Mouse (Mus musculus) left cerebral cortex, adult 2 months (tissue): ENCODE results near the gene 1700008O03Rik. TPM values are rescaled to one million over a fixed set of nuclear protein-coding genes. Genes with fewer than 3 reads are reported as not detected.

Source experiments
- DNase-seq, 2 experiments: peaks; one replicate each; pipeline ENCODE4 v3.0.0; 2021 to 2022; ENCODE audit warnings: low spot score in 2 of 2, mixed read lengths in 1 of 2; ENCODE audit errors: extremely low spot score in 1 of 2
- H3K27ac ChIP-seq: fragments of 200-600 bp; 2 replicates; pipeline ENCODE4 v1.8.1; 2022
- H3K4me3 ChIP-seq: fragments of 200-600 bp; 2 replicates; pipeline ENCODE4 v1.8.1; 2022
- CTCF ChIP-seq: fragments of 200-600 bp; IDR thresholded peaks from 2 replicates; pipeline ENCODE4 v1.8.1; 2022; ENCODE audit warnings: antibody characterized with exemption, mild to moderate bottlenecking, moderate library complexity
- intact Hi-C: fragments of 180-260 bp; cut with DNase I; formaldehyde crosslinking; loops from one replicate; pipeline ENCODE4 v1.15.1; 2025
- total RNA-seq, 2 experiments: library from RNA; stranded (reverse); gene quantifications; 2 replicates each; pipeline ENCODE4 v1.2.3; 2021

The 1700008O03Rik gene
- total RNA-seq, 2 experiments from 2014 or later: 1.5 to 2.7 TPM

GRCm38 (mm10) chr7:44405346-44406014 is 19.9 kb upstream of the 1700008O03Rik start:
- no peak for TF ChIP-seq CTCF
- peak overlapping the region; percentile 86 for H3K27ac ChIP-seq
- intact Hi-C loops: loop anchor here (2.0 kb wide), 1 partner anchor 23 kb away; the partner anchor contains the start of gene Lrrc4b
- peak; percentile 91 to 95 for DNase-seq
- H3K4me3 ChIP-seq: peak overlapping the region; percentile 39

GRCm38 (mm10) chr7:44401673-44402072 is 16.1 kb upstream of the 1700008O03Rik start:
- TF ChIP-seq CTCF: no peak
- intact Hi-C loops: no loop called here
- no peak for DNase-seq
- no peak overlapping the region for H3K27ac ChIP-seq
- no peak overlapping the region for H3K4me3 ChIP-seq

- peak; percentile 42 to 54 for DNase-seq
- Histone ChIP-seq H3K4me3 (no peak overlapping the region), H3K27ac (no peak overlapping the region)
- intact Hi-C loops: no loop called here
- peak; percentile 63 for TF ChIP-seq CTCF
Observed at GRCm38 (mm10) chr7:44398570-44398969, 12.9 kb upstream of the 1700008O03Rik start.

DNA sequence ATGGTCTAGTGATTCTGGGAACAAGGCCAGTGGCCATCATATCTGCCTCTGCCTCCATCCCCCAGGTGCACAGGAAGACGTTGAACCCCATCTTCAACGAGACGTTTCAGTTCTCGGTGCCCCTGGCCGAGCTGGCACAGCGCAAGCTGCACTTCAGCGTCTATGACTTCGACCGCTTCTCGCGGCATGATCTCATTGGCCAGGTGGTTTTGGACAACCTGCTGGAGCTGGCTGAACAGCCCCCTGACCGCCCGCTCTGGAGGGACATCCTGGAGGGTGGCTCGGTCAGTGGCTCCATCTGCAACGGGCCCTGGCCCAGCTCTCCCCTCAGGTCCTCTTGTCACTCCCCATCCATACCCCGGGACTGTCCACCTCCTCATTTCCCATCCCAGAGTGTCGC is 7.7 kb upstream of the 1700008O03Rik start:
- no peak for DNase-seq
- intact Hi-C loops: no loop called here
- Histone ChIP-seq H3K4me3 (no peak overlapping the region), H3K27ac (no peak overlapping the region)
- TF ChIP-seq CTCF: no peak

- Histone ChIP-seq H3K27ac (no peak overlapping the region), H3K4me3 (no peak overlapping the region)
- TF ChIP-seq CTCF: no peak
- intact Hi-C loops: no loop called here
- DNase-seq: no peak
Observed at GRCm38 (mm10) chr7:44392341-44392740, 6.7 kb upstream of the 1700008O03Rik start.

DNA sequence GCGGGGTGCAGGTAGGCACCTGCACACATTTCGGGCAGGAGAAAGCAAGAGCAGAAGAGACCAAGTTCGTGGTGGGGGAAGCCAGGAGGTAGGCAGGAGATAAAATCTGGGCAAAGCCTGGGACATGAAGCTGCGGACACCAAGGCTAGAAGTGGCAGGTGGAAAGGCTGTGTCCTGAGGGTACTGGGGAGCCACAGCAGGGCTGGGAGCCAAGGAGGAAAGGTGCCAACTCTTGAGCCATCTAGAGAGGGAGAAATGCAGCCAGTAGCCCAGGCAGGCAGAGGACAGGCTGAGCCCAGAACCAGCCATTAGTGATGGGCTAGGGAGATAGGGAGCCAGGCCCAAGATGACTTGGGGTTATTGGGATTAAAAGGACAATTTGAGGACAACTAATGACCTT is 6.2 kb upstream of the 1700008O03Rik start:
- no peak for TF ChIP-seq CTCF
- intact Hi-C loops: no loop called here
- Histone ChIP-seq H3K4me3 (no peak overlapping the region), H3K27ac (no peak overlapping the region)
- DNase-seq: no peak

GRCm38 (mm10) chr7:44384716-44385059 is 932 bp downstream of the 1700008O03Rik start:
- no peak for TF ChIP-seq CTCF
- DNase-seq: no peak
- intact Hi-C loops: no loop called here
- Histone ChIP-seq H3K27ac (peak overlapping the region; percentile 88), H3K4me3 (peak overlapping the region; percentile 69)

DNA sequence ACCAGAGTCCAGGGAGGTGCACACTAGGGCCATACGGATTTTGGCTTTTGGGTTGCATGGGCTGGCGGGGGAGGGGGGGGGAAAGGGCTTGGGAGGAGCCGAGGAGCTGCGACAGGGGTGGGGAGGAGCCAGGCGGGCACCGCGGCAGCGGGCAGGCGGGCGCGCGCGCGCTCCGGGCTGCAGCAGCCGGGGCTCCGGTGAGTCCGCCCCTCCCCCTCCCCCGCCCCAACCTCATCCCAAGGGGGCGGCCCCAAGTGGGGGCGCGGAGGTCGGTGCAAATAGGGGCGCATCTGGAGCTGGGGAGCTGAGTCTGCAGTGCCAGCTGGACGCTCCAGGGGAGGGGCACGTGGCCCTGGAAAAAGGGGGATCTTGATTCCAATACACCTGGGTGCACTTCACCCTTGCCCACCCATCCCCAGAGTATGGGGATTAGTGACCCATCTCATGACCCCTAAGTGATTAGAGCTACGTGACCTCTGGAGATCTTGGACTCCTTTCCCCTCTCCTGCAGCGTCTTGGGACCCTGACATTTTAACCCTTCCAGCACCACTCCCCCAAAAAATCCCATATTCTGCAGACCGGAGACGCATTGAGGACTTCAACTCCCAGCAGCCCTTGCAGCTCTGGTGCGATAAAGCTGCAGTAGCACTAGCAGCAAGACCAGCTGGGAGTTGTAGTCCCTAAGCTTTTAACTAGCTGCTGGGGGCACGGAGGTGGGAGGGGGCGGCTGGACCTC is 1.5 kb downstream of the 1700008O03Rik start, which contains the start of gene Syt3:
TSS of gene Syt3 (plus strand) at position 123 of the 736 bp plus-strand sequence.
- peak within 1 kb of the TSS; percentile 69 for H3K4me3 ChIP-seq
- no peak for TF ChIP-seq CTCF
- intact Hi-C loops: no loop called here

DNA sequence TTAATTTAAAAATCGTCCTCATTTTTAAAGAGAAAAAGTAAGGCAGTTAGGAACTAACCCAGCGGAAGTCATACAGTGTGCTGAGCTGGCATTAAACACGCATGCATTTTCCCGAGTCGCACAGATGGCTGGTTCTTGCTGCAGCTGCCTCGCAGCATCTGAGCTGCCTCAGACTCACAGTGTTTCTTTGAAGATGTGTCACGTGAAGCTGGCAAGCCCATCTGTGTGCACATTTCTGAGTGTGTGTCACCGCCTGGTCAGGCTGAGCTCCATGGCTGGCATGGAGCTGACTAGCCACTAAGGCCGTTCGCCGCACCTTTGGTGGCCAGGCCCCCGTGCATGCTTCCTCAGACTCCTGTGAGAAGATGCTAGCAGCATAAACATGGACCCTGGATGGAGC is 3.1 kb downstream of the 1700008O03Rik start:
- intact Hi-C loops: no loop called here
- Histone ChIP-seq H3K4me3 (no peak overlapping the region), H3K27ac (peak overlapping the region; percentile 86)
- TF ChIP-seq CTCF: no peak
- peak; percentile 66 to 75 for DNase-seq

More for the DNA sequence above, 1.5 kb downstream of the 1700008O03Rik start, which contains the start of gene Syt3:
- DNase-seq: peak; percentile 73 to 76
- peak within 1 kb of the TSS; percentile 88 for H3K27ac ChIP-seq

- no peak for DNase-seq
- H3K4me3 ChIP-seq: no peak overlapping the region
- intact Hi-C loops: loop anchor here (5.0 kb wide), 1 partner anchor 174 kb away; the partner anchor contains the start of gene Nr1h2
- TF ChIP-seq CTCF: no peak
- H3K27ac ChIP-seq: no peak overlapping the region
Observed at GRCm38 (mm10) chr7:44378290-44378689, 7.3 kb downstream of the 1700008O03Rik start.

DNA sequence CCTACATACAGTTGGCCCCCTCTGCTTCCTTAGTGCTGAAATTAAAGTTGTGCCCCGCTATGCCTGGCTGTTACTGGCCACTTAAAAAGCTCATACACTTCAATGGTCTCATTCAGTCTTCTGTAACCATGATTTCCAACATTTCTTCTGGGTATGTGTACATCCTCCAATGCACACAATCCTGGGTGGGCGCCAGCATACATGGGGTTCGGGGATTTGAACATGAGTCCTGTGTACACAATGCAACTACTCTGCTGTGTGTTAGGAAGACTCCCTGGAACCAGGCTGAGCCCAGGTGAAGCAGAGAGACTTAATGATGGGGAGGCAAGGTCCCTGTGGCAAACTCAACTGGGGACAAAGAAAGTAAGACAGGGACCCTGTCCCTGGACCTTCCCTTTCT is 9.8 kb downstream of the 1700008O03Rik start:
- intact Hi-C loops: loop anchor here (5.0 kb wide), 1 partner anchor 177 kb away; the partner anchor contains the start of gene Nr1h2
- no peak for DNase-seq
- Histone ChIP-seq H3K27ac (no peak overlapping the region), H3K4me3 (no peak overlapping the region)
- no peak for TF ChIP-seq CTCF

GRCm38 (mm10) chr7:44375207-44375606 is 10.4 kb downstream of the 1700008O03Rik start:
- Histone ChIP-seq H3K4me3 (peak overlapping the region; percentile 66), H3K27ac (no peak overlapping the region)
- intact Hi-C loops: loop anchor here (5.0 kb wide), 1 partner anchor 177 kb away; the partner anchor contains the start of gene Nr1h2
- TF ChIP-seq CTCF: no peak
- DNase-seq: no peak
